ENCODE assay signal across 9 mouse cellular contexts in the genomic region with DNA sequence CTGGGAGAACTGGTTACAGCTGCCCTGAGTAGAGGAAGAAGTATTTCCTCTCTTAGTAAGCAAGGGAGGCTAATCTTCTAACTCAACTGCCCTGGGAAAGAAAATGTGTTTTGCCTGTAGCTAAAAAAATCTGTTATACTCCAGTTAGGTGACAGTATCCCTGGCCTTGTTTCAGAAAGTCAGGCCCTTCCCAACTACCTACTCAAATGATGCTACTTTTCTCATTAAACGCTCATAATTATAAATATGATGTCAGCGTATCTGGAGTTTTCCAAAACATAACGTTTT. TPM values are rescaled to one million over a fixed set of nuclear protein-coding genes. Genes with fewer than 3 reads are reported as not detected.
DNase-seq lines count a peak whose midpoint lies in the region; ATAC-seq and TF ChIP-seq lines count a peak whose summit lies in the region.
"Had no signal": no experiment of that assay in that cellular context is flagged by ENCODE, and none has a peak within 500 bp of the region (broad histone marks: within the 10 kb centered on the region; RNA-seq: fewer than 3 reads in every experiment).

A gene (minus strand): TSS at position 273 of the 288 bp plus-strand sequence.

- no peak for TF ChIP-seq CTCF in lung, embryonic 14.5 days (IDR thresholded peaks at IDR 0.05; ENCODE audit: low read depth)
- TF ChIP-seq CTCF in stomach, postnatal 0 days (IDR thresholded peaks at IDR 0.05; ENCODE audit: low read depth): no peak

- H3K9me3 ChIP-seq in lung, embryonic 14.5 days (ENCODE audit: low read depth, low read length): no peaks in the 10 kb centered on the region
- H3K9me3 ChIP-seq in limb, embryonic 12.5 days: 0 out of 2 replicates have a peak, but pooled peaks cover under 1% of the 10 kb centered on the region
- H3K9me3 ChIP-seq in stomach, postnatal 0 days (ENCODE audit: control insufficient read depth, low read length): no peaks in the 10 kb centered on the region

- no peak within 1 kb of the TSS for H3K9ac ChIP-seq in lung, embryonic 14.5 days
- H3K9ac ChIP-seq in limb, embryonic 12.5 days (replicated peaks): no peak within 1 kb of the TSS; the same call in 1 of the 2 replicates
- no peak within 1 kb of the TSS for H3K9ac ChIP-seq in stomach, postnatal 0 days (ENCODE audit: low read length)

- no peaks in the 10 kb centered on the region for H3K4me1 ChIP-seq in lung, embryonic 14.5 days (ENCODE audit: insufficient read depth)
- peaks cover 17% of the 10 kb centered on the region for H3K4me1 ChIP-seq in limb, embryonic 12.5 days (replicated peaks)
- no peaks in the 10 kb centered on the region for H3K4me1 ChIP-seq in stomach, postnatal 0 days (replicated peaks; ENCODE audit: control insufficient read depth, insufficient read depth)

- H3K4me3 ChIP-seq in lung, embryonic 14.5 days (ENCODE audit: low read depth, low read length): no peak within 1 kb of the TSS
- peak within 1 kb of the TSS; percentile 3; the same call in 1 of the 2 replicates for H3K4me3 ChIP-seq in limb, embryonic 12.5 days (replicated peaks)
- H3K4me3 ChIP-seq in stomach, postnatal 0 days (ENCODE audit: low read depth, low read length): no peak within 1 kb of the TSS

- WGBS in lung, embryonic 14.5 days: 33% methylated on average over 3 of the region's 3 CpGs
- WGBS in limb, embryonic 12.5 days: 33% methylated on average over 3 of the region's 3 CpGs
- 32% methylated on average over 3 of the region's 3 CpGs for WGBS in stomach, postnatal 0 days

- ATAC-seq in lung, embryonic 14.5 days (ENCODE audit: insufficient read depth): no peak
- no peak for ATAC-seq in limb, embryonic 12.5 days (ENCODE audit: insufficient number of reproducible peaks, insufficient read depth, low FRiP score, low TSS enrichment, low read depth)
- no peak for ATAC-seq in stomach, postnatal 0 days (ENCODE audit: low FRiP score, low TSS enrichment)

- H3K36me3 ChIP-seq in lung, embryonic 14.5 days (ENCODE audit: insufficient read depth): no peaks in the 10 kb centered on the region
- H3K36me3 ChIP-seq in limb, embryonic 12.5 days: no peaks in the 10 kb centered on the region
- no peaks in the 10 kb centered on the region for H3K36me3 ChIP-seq in stomach, postnatal 0 days (ENCODE audit: control insufficient read depth, insufficient read depth, low read length)

- H3K27me3 ChIP-seq in lung, embryonic 14.5 days (ENCODE audit: insufficient read depth, low read length): no peaks in the 10 kb centered on the region
- peaks cover 25% of the 10 kb centered on the region for H3K27me3 ChIP-seq in limb, embryonic 12.5 days
- no peaks in the 10 kb centered on the region for H3K27me3 ChIP-seq in stomach, postnatal 0 days (ENCODE audit: control insufficient read depth, insufficient read depth, low read length)

- no peak for TF ChIP-seq EP300 in stomach, postnatal 0 days (optimal IDR thresholded peaks at IDR 0.05)

- DNase-seq in embryo, embryonic 10.5 days (ENCODE audit: low spot score): peak; percentile 33
- DNase-seq in embryo, embryonic 10 days (ENCODE audit: low spot score): no peak
- DNase-seq in lung, embryonic 14.5 days: no peak
- DNase-seq in lung, postnatal 4 days: no peak
- no peak for DNase-seq in stomach, postnatal 0 days (ENCODE audit: low spot score)
- no peak for DNase-seq in MN1 (ENCODE audit: low spot score)
- DNase-seq in cerebellum, postnatal 4 days (ENCODE audit: low spot score in 2 of 2): no peak
- DNase-seq: thymus, postnatal 14 days had no signal

- H3K27ac ChIP-seq in lung, embryonic 14.5 days (ENCODE audit: low read depth): no peak within 1 kb of the TSS
- no peak within 1 kb of the TSS for H3K27ac ChIP-seq in limb, embryonic 12.5 days
- H3K27ac ChIP-seq in stomach, postnatal 0 days (replicated peaks): no peak within 1 kb of the TSS

- H3K4me2 ChIP-seq in lung, embryonic 14.5 days: peak within 1 kb of the TSS; percentile 28
- H3K4me2 ChIP-seq in limb, embryonic 12.5 days: peak within 1 kb of the TSS; percentile 40
- H3K4me2 ChIP-seq in stomach, postnatal 0 days (replicated peaks; ENCODE audit: low read depth): peak within 1 kb of the TSS; percentile 17; the same call in 1 of the 2 replicates

RNA-seq across cellular contexts. Expression of the gene that starts here (rescaled TPM):
- polyA plus RNA-seq in lung, embryonic 14.5 days (2014; fragmentation: Nextera tagmentation; extraction: Ambion mirVana): not detected in 2 replicates
- 0.20 TPM in 1 of 2 replicates, not detected in the other for polyA plus RNA-seq in limb, embryonic 12.5 days (2016; fragmentation: Nextera tagmentation; extraction: Ambion mirVana)
- polyA plus RNA-seq in stomach, postnatal 0 days (2015; fragmentation: Nextera tagmentation; extraction: Ambion mirVana): 0.05 and 0.11 TPM in 2 replicates
